ENCODE assay signal across 7 mouse cellular contexts in genomic region chr3:57448445-57448844, GRCm38 (mm10). TPM values are rescaled to one million over a fixed set of nuclear protein-coding genes. Genes with fewer than 3 reads are reported as not detected.
DNase-seq lines count a peak whose midpoint lies in the region; TF ChIP-seq lines count a peak whose summit lies in the region.

No protein-coding gene starts in this region.

- TF ChIP-seq POLR2A in brain, embryonic 14.5 days (IDR thresholded peaks at IDR 0.05; ENCODE audit: borderline replicate concordance, extremely low read depth, insufficient read depth, insufficient read length, poor library complexity, severe bottlenecking): no peak

- DNase-seq in MN1 (ENCODE audit: low spot score): peak; percentile 69
- DNase-seq in brain, embryonic 14.5 days (ENCODE audit: low read depth): peak; percentile 91
- peak; percentile 34 for DNase-seq in fibroblast of lung, adult 2 months (ENCODE audit: low read depth)
- peak; percentile 85 for DNase-seq in heart, postnatal 4 days
- DNase-seq in layer of hippocampus, adult 8-10 months (ENCODE audit: low spot score in 2 of 2): peak; percentile 29 to 76
- peak; percentile 74 for DNase-seq in lung, postnatal 25 days (ENCODE audit: low spot score)
- DNase-seq in right cerebral cortex, postnatal 25 days: peak; percentile 45

- peak; percentile 87 for TF ChIP-seq CTCF in brain, embryonic 14.5 days (IDR thresholded peaks at IDR 0.05; ENCODE audit: borderline replicate concordance, extremely low read depth, insufficient read depth, insufficient read length)

RNA-seq across cellular contexts. Expression of gene Tm4sf4, which starts 23.3 kb away (rescaled TPM):
- 0.08 TPM in 1 of 2 replicates, not detected in the other for polyA plus RNA-seq in brain, embryonic 14.5 days (2012; rRNA removed)
- under 1 TPM in 1 of 2 experiments, not detected in 1; 0.18 TPM for total RNA-seq in heart, postnatal 4 days (2021)
- total RNA-seq in layer of hippocampus, adult 8-10 months (2022): not detected

Comparison
In these comparisons a context has a peak if more than half of its experiments do, and no peak if none do; other contexts are left out.
1. Peak in every context shown above with its lines: DNase-seq.
2. DNase-seq: peak in every context shown above with its lines; median percentile 91 in brain, embryonic 14.5 days; 85 in heart, postnatal 4 days; 74 in lung, postnatal 25 days; 69 in MN1; 52 in layer of hippocampus, adult 8-10 months; 45 in right cerebral cortex, postnatal 25 days; 34 in fibroblast of lung, adult 2 months.